Mouse (Mus musculus) spleen, adult 2 months (tissue): ENCODE data around the gene Alpk3.

Experiments
- CTCF ChIP-seq: fragments of 200-500 bp; IDR thresholded peaks from 2 replicates; pipeline ENCODE4 v1.5.1; 2011; ENCODE audit warnings: mild to moderate bottlenecking, inconsistent platforms; ENCODE audit not compliant: insufficient read depth, insufficient read length, insufficient replicate concordance; ENCODE audit errors: extremely low read depth
- POLR2A ChIP-seq: fragments of 200-500 bp; IDR thresholded peaks from 2 replicates; pipeline ENCODE4 v1.6.1; 2011; ENCODE audit warnings: low read depth, low read length, inconsistent platforms

DNA sequence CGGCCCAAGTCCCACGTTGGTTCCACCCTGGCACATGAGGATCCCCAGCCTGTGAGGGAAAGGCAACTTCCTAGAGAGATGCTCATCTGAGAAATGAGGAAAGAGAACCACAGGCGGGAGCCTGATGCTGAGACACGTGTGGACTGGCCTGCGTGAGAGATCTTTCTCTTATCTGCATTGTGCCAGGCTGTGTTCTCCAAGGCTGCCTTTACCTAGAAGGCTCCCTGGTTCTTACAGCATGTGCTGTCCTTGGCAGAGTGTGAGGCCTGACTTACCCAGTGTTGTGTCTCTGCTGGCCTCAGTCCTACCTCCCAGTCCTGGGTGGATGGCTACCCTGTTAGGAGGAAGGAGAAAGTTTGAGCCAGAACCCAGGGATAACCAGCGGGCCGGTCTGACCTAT lies 45.5 kb downstream of the Alpk3 start:
- TF ChIP-seq CTCF: no peak
- TF ChIP-seq POLR2A: no peak
